Mouse (Mus musculus) myocyte (in vitro differentiated cells): ENCODE measurements around the gene Xylt2. TPM values are rescaled to one million over a fixed set of nuclear protein-coding genes. Genes with fewer than 3 reads are reported as not detected.

Experiments
- H3K27me3 ChIP-seq: one replicate; pipeline ENCODE4 v1.6.1; 2011; ENCODE audit not compliant: control insufficient read depth, insufficient read depth, insufficient read length
- H3K36me3 ChIP-seq: one replicate; pipeline ENCODE4 v1.6.1; 2011; ENCODE audit not compliant: control insufficient read depth, insufficient read depth
- H3K4me2 ChIP-seq: one replicate; pipeline ENCODE4 v1.6.1; 2011; ENCODE audit warnings: low read depth, control low read depth
- H3K4me3 ChIP-seq: one replicate; pipeline ENCODE4 v1.5.1; 2011; ENCODE audit warnings: mild to moderate bottlenecking, control low read depth, moderate library complexity
- H3K79me2 ChIP-seq: one replicate; pipeline ENCODE4 v1.6.1; 2011; ENCODE audit not compliant: control insufficient read depth, insufficient read depth
- H3ac ChIP-seq: one replicate; pipeline ENCODE4 v1.6.1; 2011; ENCODE audit not compliant: control insufficient read depth, insufficient read length
- CEBPB ChIP-seq: IDR thresholded peaks from 2 replicates; pipeline ENCODE4 v1.6.1; 2011; ENCODE audit warnings: mild to moderate bottlenecking, moderate library complexity; ENCODE audit not compliant: poor library complexity, insufficient read depth, severe bottlenecking
- E2F4 ChIP-seq: IDR thresholded peaks from one replicate; pipeline ENCODE4 v1.6.1; 2011; ENCODE audit warnings: mild to moderate bottlenecking, control low read depth, moderate library complexity; ENCODE audit not compliant: insufficient read depth
- MAX ChIP-seq: IDR thresholded peaks from one replicate; pipeline ENCODE4 v1.6.1; 2011; ENCODE audit warnings: low read depth, mild to moderate bottlenecking, control low read depth
- MYOD1 ChIP-seq, 3 experiments: IDR thresholded peaks; one replicate each; pipeline ENCODE4 v1.6.1; 2011; ENCODE audit warnings: control low read depth in 2 of 3, low read depth in 2 of 3, mild to moderate bottlenecking in 2 of 3, moderate library complexity in 1 of 3; ENCODE audit not compliant: insufficient read length in 2 of 3, control insufficient read depth in 1 of 3
- MYOG ChIP-seq, 3 experiments: IDR thresholded peaks; one replicate each; pipeline ENCODE4 v1.6.1; 2011; ENCODE audit warnings: control low read depth in 2 of 3, low read depth in 2 of 3, mild to moderate bottlenecking in 2 of 3; ENCODE audit not compliant: insufficient read length in 2 of 3, control insufficient read depth in 1 of 3, insufficient read depth in 1 of 3
- POLR2A ChIP-seq: IDR thresholded peaks from one replicate; pipeline ENCODE4 v1.6.1; 2011; ENCODE audit warnings: low read depth, mild to moderate bottlenecking, control low read depth, moderate library complexity; ENCODE audit not compliant: insufficient read length
- POLR2AphosphoS2 ChIP-seq: IDR thresholded peaks from one replicate; pipeline ENCODE4 v1.6.1; 2011; ENCODE audit warnings: low read depth, control low read depth; ENCODE audit not compliant: insufficient read length
- REST ChIP-seq: IDR thresholded peaks from one replicate; pipeline ENCODE4 v1.6.1; 2011; ENCODE audit warnings: mild to moderate bottlenecking, control low read depth, moderate library complexity; ENCODE audit not compliant: insufficient read depth, insufficient read length
- SRF ChIP-seq: IDR thresholded peaks from one replicate; pipeline ENCODE4 v1.6.1; 2011; ENCODE audit warnings: low read depth; ENCODE audit not compliant: control insufficient read depth, insufficient read length
- TCF12 ChIP-seq: IDR thresholded peaks from one replicate; pipeline ENCODE4 v1.6.1; 2011; ENCODE audit warnings: mild to moderate bottlenecking, control low read depth; ENCODE audit not compliant: poor library complexity, insufficient read depth, severe bottlenecking
- TCF3 ChIP-seq: IDR thresholded peaks from one replicate; pipeline ENCODE4 v1.6.1; 2011; ENCODE audit warnings: low read depth, control low read depth; ENCODE audit not compliant: insufficient read length
- USF1 ChIP-seq: IDR thresholded peaks from one replicate; pipeline ENCODE4 v1.6.1; 2011; ENCODE audit warnings: low read depth, mild to moderate bottlenecking, control low read depth, moderate library complexity
- polyA plus RNA-seq: library from polyadenylated mRNA; unstranded; fragments of >200 nt; fragmentation: generic; extraction: Trizol; gene quantifications from one replicate; pipeline ENCODE4 v1.2.1, GENCODE M21; 2012; ENCODE audit warnings: missing spikeins

The Xylt2 gene
- polyA plus RNA-seq, 1 experiment, result 14.8 TPM

GRCm38 (mm10) chr11:94715622-94716021 lies 38.3 kb upstream of the Xylt2 start:
- Histone ChIP-seq H3K36me3 (no peaks in the 10 kb centered on the region), H3K79me2 (no peaks in the 10 kb centered on the region)
- TF ChIP-seq REST (no peak), POLR2A (no peak), MAX (no peak), TCF3 (no peak), POLR2AphosphoS2 (no peak), E2F4 (no peak)

GRCm38 (mm10) chr11:94713246-94713860 lies 36.0 kb upstream of the Xylt2 start:
- Histone ChIP-seq H3K36me3 (no peaks in the 10 kb centered on the region), H3K4me3 (no peak overlapping the region), H3K27me3 (no peaks in the 10 kb centered on the region), H3K79me2 (no peaks in the 10 kb centered on the region), H3ac (no peak overlapping the region), H3K4me2 (no peak overlapping the region)
- TF ChIP-seq SRF (no peak), POLR2A (no peak), USF1 (no peak), CEBPB (no peak)

More at GRCm38 (mm10) chr11:94715622-94716021, 38.3 kb upstream of the Xylt2 start:
- Histone ChIP-seq H3K4me3 (no peak overlapping the region), H3K27me3 (no peaks in the 10 kb centered on the region), H3ac (no peak overlapping the region), H3K4me2 (no peak overlapping the region)

- H3K79me2 ChIP-seq, result no peaks in the 10 kb centered on the region
- H3K27me3 ChIP-seq, result no peaks in the 10 kb centered on the region
- H3K4me2 ChIP-seq, result no peak within 1 kb of the TSS
- TF ChIP-seq MYOD1 (IDR thresholded peaks at IDR 0.05; ENCODE audit: control insufficient read depth in 1 of 3, insufficient read length in 2 of 3, low read depth in 2 of 3) (no peak), REST (no peak), TCF3 (no peak), POLR2A (no peak), SRF (no peak), MAX (no peak), POLR2AphosphoS2 (no peak), TCF12 (no peak), E2F4 (no peak), MYOG (IDR thresholded peaks at IDR 0.05; ENCODE audit: control insufficient read depth in 1 of 3, insufficient read depth in 1 of 3, insufficient read length in 2 of 3, low read depth in 2 of 3) (no peak), CEBPB (no peak), USF1 (no peak)
- H3K36me3 ChIP-seq, result no peaks in the 10 kb centered on the region
- no peak within 1 kb of the TSS for H3ac ChIP-seq
- H3K4me3 ChIP-seq, result no peak within 1 kb of the TSS
Measured at GRCm38 (mm10) chr11:94704472-94704871, 27.2 kb upstream of the Xylt2 start, which contains the start of gene Gm11541. Gene Gm11541, minus strand, starts transcription at chr11:94704499.

GRCm38 (mm10) chr11:94704020-94704419 lies 26.7 kb upstream of the Xylt2 start:
- Histone ChIP-seq H3ac (no peak overlapping the region), H3K79me2 (no peaks in the 10 kb centered on the region), H3K36me3 (no peaks in the 10 kb centered on the region), H3K27me3 (no peaks in the 10 kb centered on the region), H3K4me2 (no peak overlapping the region), H3K4me3 (no peak overlapping the region)
- TF ChIP-seq CEBPB, result no peak
- TF ChIP-seq TCF3, result no peak
- no peak for TF ChIP-seq USF1
- TF ChIP-seq E2F4, result no peak
- TF ChIP-seq REST, result no peak

GRCm38 (mm10) chr11:94702216-94702610 lies 24.9 kb upstream of the Xylt2 start:
- H3K27me3 ChIP-seq, result no peaks in the 10 kb centered on the region
- no peak overlapping the region for H3K4me3 ChIP-seq
- H3ac ChIP-seq, result no peak overlapping the region
- no peaks in the 10 kb centered on the region for H3K36me3 ChIP-seq
- no peak overlapping the region for H3K4me2 ChIP-seq
- no peaks in the 10 kb centered on the region for H3K79me2 ChIP-seq
- TF ChIP-seq MAX, result no peak
- no peak for TF ChIP-seq TCF3
- no peak for TF ChIP-seq TCF12
- TF ChIP-seq SRF, result no peak
- no peak for TF ChIP-seq MYOG (IDR thresholded peaks at IDR 0.05; ENCODE audit: control insufficient read depth in 1 of 3, insufficient read depth in 1 of 3, insufficient read length in 2 of 3, low read depth in 2 of 3)
- TF ChIP-seq REST, result no peak
- no peak for TF ChIP-seq POLR2AphosphoS2
- TF ChIP-seq CEBPB, result no peak
- no peak for TF ChIP-seq E2F4
- TF ChIP-seq MYOD1 (IDR thresholded peaks at IDR 0.05; ENCODE audit: control insufficient read depth in 1 of 3, insufficient read length in 2 of 3, low read depth in 2 of 3), result no peak
